Comparison of ENCODE assay signal across 11 mouse cellular contexts in genomic region chr2:106822540-106822939, GRCm38 (mm10).
DNase-seq lines count a peak whose midpoint lies in the region; ATAC-seq lines count a peak whose summit lies in the region.
"Had no signal": no experiment of that assay in that cellular context is flagged by ENCODE, and none has a peak within 500 bp of the region (broad histone marks: within the 10 kb centered on the region; RNA-seq: fewer than 3 reads in every experiment).

No protein-coding gene starts in this region.

- H3K36me3 ChIP-seq in kidney, embryonic 14.5 days (ENCODE audit: control insufficient read depth, insufficient read depth, low read length), result no peaks in the 10 kb centered on the region
- no peaks in the 10 kb centered on the region for H3K36me3 ChIP-seq in lung, embryonic 16.5 days (ENCODE audit: control insufficient read depth, insufficient read depth, low read length)
- no peaks in the 10 kb centered on the region for H3K36me3 ChIP-seq in neural tube, embryonic 11.5 days (ENCODE audit: control insufficient read depth, insufficient read depth, low read length)

- H3K4me1 ChIP-seq in kidney, embryonic 14.5 days (ENCODE audit: control insufficient read depth, insufficient read depth, low read length), result peaks cover 24% of the 10 kb centered on the region
- H3K4me1 ChIP-seq in lung, embryonic 16.5 days (replicated peaks; ENCODE audit: control insufficient read depth, insufficient read depth, low read length), result no peaks in the 10 kb centered on the region
- peaks cover 16% of the 10 kb centered on the region for H3K4me1 ChIP-seq in neural tube, embryonic 11.5 days (ENCODE audit: control insufficient read depth, insufficient read depth, low read length)

- no peak overlapping the region for H3K4me2 ChIP-seq in kidney, embryonic 14.5 days (replicated peaks; ENCODE audit: low read depth, low read length)
- H3K4me2 ChIP-seq in lung, embryonic 16.5 days (ENCODE audit: low read depth, low read length), result no peak overlapping the region
- no peak overlapping the region for H3K4me2 ChIP-seq in neural tube, embryonic 11.5 days (ENCODE audit: low read depth)

- WGBS in kidney, embryonic 14.5 days, result 1% methylated on average over 5 of the region's 5 CpGs
- 21% methylated on average over 5 of the region's 5 CpGs for WGBS in lung, embryonic 16.5 days
- WGBS in neural tube, embryonic 11.5 days, result 5% methylated on average over 5 of the region's 5 CpGs

- DNase-seq in kidney, adult 8-10 months, result no peak
- DNase-seq in embryo, embryonic 11 days, result peak; percentile 65
- DNase-seq in neural tube, embryonic 11.5 days (ENCODE audit: low spot score), result peak; percentile 57
- no peak for DNase-seq in ovary, postnatal 14 days (ENCODE audit: low spot score)
- DNase-seq in layer of hippocampus, adult 9-10 months (ENCODE audit: low spot score), result no peak
- DNase-seq in adrenal gland, postnatal 25 days, result no peak
- DNase-seq: cerebellum, adult 9-10 months; heart, postnatal 14 days had no signal

- H3K9ac ChIP-seq in kidney, embryonic 14.5 days (ENCODE audit: low read depth, low read length), result no peak overlapping the region
- no peak overlapping the region for H3K9ac ChIP-seq in lung, embryonic 16.5 days (ENCODE audit: low read length)
- H3K9ac ChIP-seq in neural tube, embryonic 11.5 days (ENCODE audit: low read length), result no peak overlapping the region

- peak; percentile 82 for ATAC-seq in kidney, embryonic 14.5 days (ENCODE audit: low FRiP score, low TSS enrichment)
- peak; percentile 86 for ATAC-seq in lung, embryonic 16.5 days (ENCODE audit: low read depth)
- peak; percentile 90 for ATAC-seq in neural tube, embryonic 11.5 days (ENCODE audit: insufficient read depth, low FRiP score, low TSS enrichment)

- no peak overlapping the region for H3K4me3 ChIP-seq in kidney, embryonic 14.5 days (ENCODE audit: low read length)
- H3K4me3 ChIP-seq in lung, embryonic 16.5 days (ENCODE audit: low read length), result no peak overlapping the region
- no peak overlapping the region for H3K4me3 ChIP-seq in neural tube, embryonic 11.5 days (ENCODE audit: low read depth, low read length)

- H3K9me3 ChIP-seq in kidney, embryonic 14.5 days (ENCODE audit: control insufficient read depth, low read length), result no peaks in the 10 kb centered on the region
- H3K9me3 ChIP-seq in lung, embryonic 16.5 days (ENCODE audit: control insufficient read depth, low read length), result no peaks in the 10 kb centered on the region
- no peaks in the 10 kb centered on the region for H3K9me3 ChIP-seq in neural tube, embryonic 11.5 days (ENCODE audit: control insufficient read depth, low read length)

- no peak overlapping the region for H3K27ac ChIP-seq in kidney, embryonic 14.5 days (ENCODE audit: low read depth, low read length)
- H3K27ac ChIP-seq in lung, embryonic 16.5 days (ENCODE audit: low read length), result peak overlapping the region; percentile 47; the same call in 1 of the 2 replicates
- no peak overlapping the region for H3K27ac ChIP-seq in neural tube, embryonic 11.5 days (ENCODE audit: low read depth, low read length)
- H3K27ac ChIP-seq: macrophage had no signal

- H3K27me3 ChIP-seq in kidney, embryonic 14.5 days (ENCODE audit: control insufficient read depth, insufficient read depth, low read length), result peaks cover 3% of the 10 kb centered on the region; the same call in 1 of the 2 replicates
- H3K27me3 ChIP-seq in lung, embryonic 16.5 days (ENCODE audit: control insufficient read depth, insufficient read depth, low read depth, low read length), result no peaks in the 10 kb centered on the region
- H3K27me3 ChIP-seq in neural tube, embryonic 11.5 days (ENCODE audit: control insufficient read depth, insufficient read depth, low read length), result no peaks in the 10 kb centered on the region

Comparison
In these comparisons a context has a peak if more than half of its experiments do, and no peak if none do; other contexts are left out.
1. DNase-seq: peak in embryo, embryonic 11 days (single experiment) and neural tube, embryonic 11.5 days (single experiment); none in kidney, adult 8-10 months (0 of 2), ovary, postnatal 14 days (single experiment), layer of hippocampus, adult 9-10 months (single experiment) and adrenal gland, postnatal 25 days (single experiment).
2. Peak in every context shown above with its lines, with median percentiles within 50 percentile points of each other: ATAC-seq.